Mouse (Mus musculus) testis, adult 2 months (tissue): Measurements from ENCODE around the gene Fam3c.

Experiments used
- CTCF ChIP-seq: fragments of 200-500 bp; IDR thresholded peaks from 2 replicates; pipeline ENCODE4 v1.5.1; 2012; ENCODE audit warnings: low read depth, mild to moderate bottlenecking, inconsistent platforms, low read length, moderate library complexity; ENCODE audit not compliant: control insufficient read depth, insufficient read depth, insufficient replicate concordance
- POLR2A ChIP-seq: fragments of 200-500 bp; IDR thresholded peaks from 2 replicates; pipeline ENCODE4 v1.6.1; 2012; ENCODE audit warnings: low read depth, mild to moderate bottlenecking, inconsistent platforms, low read length, moderate library complexity; ENCODE audit not compliant: control insufficient read depth

DNA sequence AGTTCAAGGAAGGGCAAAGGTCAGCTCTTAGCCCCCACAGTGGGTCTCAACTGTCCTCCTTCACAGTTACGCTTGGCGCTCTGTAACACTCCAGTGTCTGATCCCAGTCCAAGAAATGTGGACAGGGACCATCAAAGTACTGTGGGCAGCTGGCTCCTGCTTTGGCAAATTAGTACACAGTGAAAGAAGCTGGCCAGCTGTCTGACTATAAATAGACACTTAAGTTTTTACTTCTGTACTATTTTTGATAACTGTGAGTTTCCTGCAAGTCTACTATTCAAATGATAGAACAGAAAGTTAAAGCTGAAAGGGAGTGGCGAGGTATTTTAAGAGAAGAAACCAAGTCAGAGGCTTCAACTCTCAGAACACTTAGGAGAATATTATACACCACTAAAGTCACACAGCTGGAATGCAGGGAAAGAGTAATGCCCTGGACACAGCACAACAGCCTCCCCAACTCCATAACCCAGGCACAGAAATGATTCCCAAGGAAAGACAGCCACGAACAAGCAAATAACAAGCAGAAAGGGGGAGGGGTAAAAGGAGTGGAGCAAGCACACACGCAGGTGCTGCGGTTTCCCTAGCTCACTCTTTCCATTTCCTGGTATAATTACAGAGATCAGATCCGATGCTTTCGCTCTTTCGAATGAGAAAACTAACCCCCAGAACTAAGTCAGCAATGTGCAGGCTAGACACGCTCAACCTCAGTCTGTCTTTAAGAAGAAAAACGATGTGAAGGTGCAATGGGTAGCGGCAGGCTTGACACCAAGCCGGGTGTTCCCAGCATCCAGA, 25.7 kb downstream of the Fam3c start:
- TF ChIP-seq CTCF: no peak
- TF ChIP-seq POLR2A: no peak
